Mouse (Mus musculus) layer of hippocampus, adult 8-10 months (tissue): Measurements from ENCODE around the gene Klhl9. TPM values are rescaled to one million over a fixed set of nuclear protein-coding genes. Genes with fewer than 3 reads are reported as not detected.
"Not testable (repeated sequence)": the region's sequence is repeated elsewhere in the genome, so short reads cannot be mapped to it uniquely, and the experiment has no call there.

Experiments used
- DNase-seq, 2 experiments: peaks; one replicate each; pipeline ENCODE4 v3.0.0; 2022; ENCODE audit warnings: low spot score in 2 of 2
- total RNA-seq, 4 experiments: library from RNA; stranded (reverse); gene quantifications; 2 replicates each; pipeline ENCODE4 v1.2.4; 2022

Klhl9 gene
- total RNA-seq: 100 to 1,000 TPM in 3 of 4 experiments, 10 to 100 TPM in 1; 96.8 to 117 (median 107) TPM

GRCm38 (mm10) chr4:88721791-88722721 is at the start of gene Klhl9, which contains the start of gene Gm26566:
Gene Klhl9 (minus strand): TSS chr4:88722465.
Gene Gm26566 (plus strand): TSS chr4:88721805.
- DNase-seq: peak; percentile 78 to 85

DNA sequence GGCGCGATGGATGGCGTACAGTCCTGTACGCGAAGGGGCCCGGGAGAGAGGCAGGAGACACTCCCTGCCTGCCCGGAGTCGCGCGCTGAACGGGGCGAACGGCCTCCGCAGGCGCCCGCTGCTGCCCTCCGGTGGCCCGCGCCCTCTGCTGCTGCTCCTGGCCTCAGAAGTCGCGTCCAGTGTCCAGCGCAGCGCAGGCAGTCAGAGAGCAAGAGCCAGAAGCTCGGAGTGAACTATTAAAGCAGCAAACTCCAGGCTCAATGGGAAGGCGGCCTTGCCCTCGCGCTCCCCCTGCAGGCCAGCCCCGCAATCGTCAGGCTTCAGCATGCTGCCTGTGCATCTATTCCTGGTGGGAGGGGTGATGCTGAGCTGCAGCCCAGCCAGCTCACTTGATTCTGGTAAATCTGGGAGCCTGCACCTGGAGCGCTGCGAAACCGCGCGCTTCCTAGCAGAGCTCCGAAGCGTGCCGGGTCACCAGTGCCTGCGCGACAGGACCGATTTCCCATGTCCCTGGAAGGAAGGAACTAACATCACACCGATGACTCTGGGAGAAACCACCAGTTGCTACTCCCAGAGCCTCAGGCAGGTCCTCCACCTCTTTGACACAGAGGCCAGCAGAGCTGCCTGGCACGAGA is 41.2 kb upstream of the Klhl9 start:
- DNase-seq: peak in 1 of 2 experiments; percentile 14

DNA sequence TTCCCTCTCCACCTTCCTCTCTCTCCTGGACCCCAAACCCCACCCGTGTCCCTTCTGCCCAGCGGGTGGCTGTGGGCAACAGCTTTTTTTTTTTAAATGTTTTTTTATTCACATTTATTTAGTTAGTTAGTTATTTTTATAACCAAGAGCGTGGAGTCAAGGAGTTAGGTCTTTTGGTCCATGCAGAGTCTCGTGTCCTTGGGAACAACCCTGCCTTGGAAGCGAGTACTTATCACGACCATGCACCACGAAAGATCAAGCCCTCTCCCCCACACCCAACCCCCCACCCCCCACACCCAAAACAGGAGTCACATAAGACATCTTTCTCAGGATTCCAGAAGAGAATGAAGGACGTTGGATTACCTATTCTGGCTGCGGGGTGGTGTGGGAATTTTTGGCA is 40.1 kb upstream of the Klhl9 start:
- not testable (repeated sequence) for DNase-seq

DNA sequence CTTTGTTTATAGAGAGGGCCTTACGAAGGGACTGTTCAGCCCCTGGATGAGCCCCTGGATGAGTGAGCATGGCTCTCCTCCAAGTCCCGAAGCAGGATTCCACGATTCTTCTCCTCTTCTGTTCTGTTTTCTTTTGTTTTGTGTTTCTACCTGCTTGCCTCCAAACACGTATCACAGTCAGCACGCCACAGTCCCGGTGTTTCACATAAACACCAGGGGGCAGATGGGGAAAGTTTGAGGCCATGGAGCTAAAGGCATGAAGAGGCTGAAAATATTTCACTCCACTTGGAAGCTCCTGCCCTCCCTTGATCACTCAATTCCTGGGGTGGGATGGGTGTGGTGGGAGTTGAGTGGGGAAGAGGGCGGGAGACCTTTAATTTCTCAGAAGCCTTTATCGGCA is 39.5 kb upstream of the Klhl9 start:
- peak; percentile 70 to 78 for DNase-seq

DNA sequence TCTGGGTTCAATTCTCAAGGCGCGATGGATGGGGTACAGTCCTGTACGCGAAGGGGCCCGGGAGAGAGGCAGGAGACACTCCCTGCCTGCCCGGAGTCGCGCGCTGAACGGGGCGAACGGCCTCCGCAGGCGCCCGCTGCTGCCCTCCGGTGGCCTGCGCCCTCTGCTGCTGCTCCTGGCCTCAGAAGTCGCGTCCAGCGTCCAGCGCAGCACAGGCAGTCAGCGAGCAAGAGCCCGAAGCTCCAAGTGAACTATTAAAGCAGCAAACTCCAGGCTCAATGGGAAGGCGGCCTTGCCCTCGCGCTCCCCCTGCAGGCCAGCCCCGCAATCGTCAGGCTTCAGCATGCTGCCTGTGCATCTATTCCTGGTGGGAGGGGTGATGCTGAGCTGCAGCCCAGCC is 38.2 kb upstream of the Klhl9 start:
- peak; percentile 41 to 50 for DNase-seq

- peak in 1 of 2 experiments; percentile 47 for DNase-seq
Measured at GRCm38 (mm10) chr4:88759610-88760268, 37.5 kb upstream of the Klhl9 start, which contains the start of gene Gm13283. Gene Gm13283 (plus strand): TSS chr4:88760119.

GRCm38 (mm10) chr4:88758751-88759150 is 36.5 kb upstream of the Klhl9 start:
- peak in 1 of 2 experiments; percentile 17 for DNase-seq

GRCm38 (mm10) chr4:88757628-88758031 is 35.4 kb upstream of the Klhl9 start:
- DNase-seq: peak; percentile 92 to 94

DNA sequence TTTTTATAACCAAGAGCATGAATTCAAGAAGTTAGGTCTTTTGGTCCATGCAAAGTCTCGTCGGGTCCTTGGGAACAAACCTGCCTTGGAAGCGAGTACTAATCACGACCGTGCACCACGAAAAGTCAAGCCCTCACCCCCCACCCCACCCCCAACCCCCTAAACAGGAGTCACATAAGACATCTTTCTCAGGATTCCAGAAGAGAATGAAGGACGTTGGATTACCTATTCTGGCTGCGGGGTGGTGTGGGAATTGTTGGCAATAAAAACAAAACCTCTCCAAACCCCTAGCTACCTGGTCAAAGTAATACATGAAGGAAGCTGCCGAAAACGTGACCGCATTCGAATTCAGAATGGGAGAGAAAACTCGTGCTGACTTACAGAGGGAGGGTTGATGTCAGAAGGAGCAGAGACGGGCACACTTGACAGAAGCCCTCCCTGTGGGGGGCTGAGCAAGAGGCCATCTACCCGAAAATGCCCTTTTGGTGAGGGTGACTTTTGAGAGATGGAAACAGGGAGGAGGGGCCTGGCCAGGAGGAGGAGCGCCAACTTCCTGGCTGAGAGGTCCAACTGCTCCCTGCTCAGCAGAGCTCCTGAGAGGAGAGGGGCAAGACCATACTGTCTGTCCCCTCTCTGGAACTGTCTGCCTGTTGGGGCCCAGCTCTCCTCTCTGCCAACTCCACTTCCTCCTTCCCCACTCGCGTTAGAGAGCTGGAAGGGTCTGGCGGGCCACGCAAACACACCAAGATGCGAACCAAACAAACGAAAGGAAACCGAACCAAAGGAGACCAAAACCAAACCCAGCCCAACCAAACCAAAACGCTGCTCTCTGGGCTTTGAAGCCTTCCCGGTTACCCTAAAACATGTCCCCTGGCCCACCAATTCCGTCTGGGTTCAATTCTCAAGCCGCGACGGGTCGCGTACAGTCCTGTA is 34.6 kb upstream of the Klhl9 start:
- DNase-seq: not testable (repeated sequence)

GRCm38 (mm10) chr4:88754818-88755340 is 32.6 kb upstream of the Klhl9 start, which contains the start of gene Gm13271:
Gene Gm13271 (plus strand): TSS chr4:88754868.
- DNase-seq: peak; percentile 72 to 82

DNA sequence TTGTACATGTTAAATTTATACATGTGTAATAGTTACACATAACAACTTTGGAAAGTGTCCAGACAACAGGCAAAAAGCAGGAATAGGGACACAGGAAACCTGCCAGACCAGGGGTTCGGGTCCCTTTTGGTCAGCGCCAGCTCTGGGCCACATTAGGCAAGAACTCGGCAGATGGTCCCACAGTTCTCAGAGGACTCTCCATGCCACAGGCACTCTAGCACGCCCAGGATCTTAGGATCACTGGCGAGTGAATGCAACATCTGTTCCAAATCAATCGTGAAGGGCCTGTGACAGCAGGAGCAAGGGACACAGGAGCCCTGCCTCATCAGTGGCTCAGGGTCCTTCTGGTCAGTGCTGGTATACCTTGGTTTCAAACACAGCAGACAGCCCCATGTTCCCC is 27.7 kb upstream of the Klhl9 start:
- DNase-seq: no peak

GRCm38 (mm10) chr4:88744207-88744606 is 21.9 kb upstream of the Klhl9 start:
- no peak for DNase-seq

GRCm38 (mm10) chr4:88742771-88743371 is 20.6 kb upstream of the Klhl9 start:
- DNase-seq: no peak

- no peak for DNase-seq
Measured at GRCm38 (mm10) chr4:88741426-88741825, 19.2 kb upstream of the Klhl9 start.

GRCm38 (mm10) chr4:88739036-88739435 is 16.8 kb upstream of the Klhl9 start:
- DNase-seq: no peak

DNA sequence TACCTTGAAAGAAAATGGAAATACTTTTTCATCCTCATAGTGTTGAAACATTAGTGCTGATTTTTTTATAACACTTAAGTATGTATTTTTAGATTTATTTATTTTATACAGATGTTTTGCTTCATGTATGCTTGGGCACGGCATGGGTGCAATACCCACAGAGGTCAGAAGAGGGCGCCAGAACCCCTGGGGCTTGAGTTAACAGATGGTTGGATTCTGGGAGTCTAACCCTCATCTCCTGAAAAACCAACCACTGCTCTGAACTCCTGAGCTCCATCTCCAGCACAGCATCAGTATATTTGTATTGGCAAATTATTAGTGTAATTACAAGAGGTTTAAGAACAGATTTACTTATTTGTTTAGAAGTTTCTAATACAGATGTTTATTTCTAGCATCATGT is 16.2 kb upstream of the Klhl9 start:
- DNase-seq: peak in 1 of 2 experiments; percentile 40

DNA sequence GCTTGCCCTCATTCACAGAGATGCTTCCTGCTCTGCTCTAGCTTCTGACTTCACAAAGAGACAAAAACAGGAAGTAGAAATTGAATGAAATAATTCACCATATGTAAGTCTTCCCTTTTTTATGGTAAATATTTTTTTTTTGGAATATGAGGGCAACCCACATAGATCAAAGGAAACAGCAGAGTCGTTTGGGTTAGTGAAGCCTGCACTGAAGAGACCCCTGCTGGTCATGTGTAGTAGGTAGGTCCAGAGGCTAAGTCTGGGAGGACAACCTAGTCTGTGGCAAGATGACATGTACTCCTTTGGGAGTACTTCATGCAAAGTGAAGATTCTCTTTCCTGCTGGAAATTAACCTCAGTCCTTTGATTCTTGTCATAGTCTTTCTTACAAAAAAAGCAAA is 5.1 kb upstream of the Klhl9 start:
- DNase-seq: no peak

DNA sequence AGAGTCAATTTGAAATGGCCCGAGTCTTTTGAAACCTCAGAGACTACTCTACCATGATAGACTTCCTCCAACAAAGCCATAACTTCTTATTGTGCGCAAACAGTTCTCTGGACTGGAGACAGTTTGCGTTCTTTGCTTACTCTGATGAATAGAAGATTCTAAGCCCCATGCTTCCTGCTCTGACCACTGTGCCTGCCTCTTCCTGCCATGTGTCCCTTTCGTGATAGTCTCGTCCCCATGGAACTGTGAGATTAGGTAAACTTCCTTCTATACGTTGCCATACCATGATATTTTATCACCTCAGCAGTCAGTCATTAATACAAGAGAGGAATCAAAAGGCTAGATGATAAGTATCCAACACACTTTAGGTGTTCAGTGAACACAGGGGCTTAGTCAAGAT is 4.5 kb upstream of the Klhl9 start:
- DNase-seq: no peak

DNA sequence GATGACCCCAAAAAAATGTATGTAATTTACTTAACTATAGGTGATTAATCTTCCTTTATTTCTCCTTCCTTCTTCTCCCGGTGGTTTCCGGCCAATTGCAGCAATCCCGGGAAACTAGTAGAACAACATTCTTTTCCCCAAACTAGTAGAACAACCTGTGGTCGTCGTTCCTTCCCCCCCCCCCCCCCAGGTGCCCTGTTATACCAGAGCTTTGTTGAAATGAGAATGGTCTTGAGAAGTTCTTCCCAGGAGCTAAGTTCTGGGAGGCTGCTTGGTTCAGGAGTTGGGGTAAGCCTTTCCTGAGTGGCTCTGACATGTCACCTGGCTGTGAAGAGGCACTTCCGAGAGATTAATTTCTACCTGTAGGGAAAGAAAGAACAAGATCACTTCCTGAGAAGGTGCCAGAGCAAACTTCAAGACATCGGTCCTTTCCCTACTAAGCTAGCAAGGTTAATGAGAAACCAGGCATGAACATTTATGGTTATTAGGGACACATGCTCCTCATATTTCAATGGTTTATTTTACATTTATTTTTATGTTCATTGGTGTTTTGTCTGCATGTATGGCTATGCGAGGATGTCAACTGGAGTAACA is 1.3 kb upstream of the Klhl9 start:
- no peak for DNase-seq
